Comparison of ENCODE assay signal across 8 mouse cellular contexts in the genomic region with DNA sequence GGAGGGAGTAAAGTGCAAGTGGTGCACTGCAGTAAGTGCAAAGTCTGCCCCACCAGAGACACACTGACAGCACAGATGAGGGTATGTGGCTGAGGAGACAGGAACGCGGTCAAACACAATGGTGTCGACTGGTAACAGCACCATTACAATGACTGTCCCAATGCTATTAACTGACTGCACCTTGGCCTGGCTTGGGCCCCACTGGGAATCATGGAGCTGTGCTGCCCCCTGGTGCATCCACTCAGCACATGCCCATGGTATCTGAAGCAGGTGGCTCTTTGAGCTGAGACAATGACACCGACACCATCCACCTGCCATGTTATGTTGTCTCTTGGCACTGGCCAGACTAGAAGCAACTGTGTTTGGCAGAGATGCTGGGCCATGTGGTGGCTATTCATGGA. TPM values are rescaled to one million over a fixed set of nuclear protein-coding genes. Genes with fewer than 3 reads are reported as not detected.
DNase-seq lines count a peak whose midpoint lies in the region; ATAC-seq lines count a peak whose summit lies in the region.

No protein-coding gene starts in this region.

- DNase-seq in left cerebral cortex, adult 18-20 months (ENCODE audit: low spot score in 2 of 2) = peak; percentile 76 to 77
- no peak for DNase-seq in left cerebral cortex, adult 11 months (ENCODE audit: low spot score)
- peak; percentile 79 for DNase-seq in gastrocnemius, postnatal 10 days
- DNase-seq in induced T-regulatory cell, adult 2 months (ENCODE audit: low read depth) = peak; percentile 51
- peak; percentile 65 to 73 for DNase-seq in left cerebral cortex, postnatal 14 days (ENCODE audit: low spot score in 2 of 2)
- DNase-seq in mesoderm, embryonic 11.5 days (ENCODE audit: low read depth, low spot score) = peak; percentile 62
- peak; percentile 75 for DNase-seq in right cerebral cortex, postnatal 4 days

- ATAC-seq in common myeloid progenitor, adult 5-6 weeks (replicated peaks; ENCODE audit: low read depth, poor library complexity, severe bottlenecking) = peak; percentile 92

- intact Hi-C loops in left cerebral cortex, postnatal 14 days (cut with DNase I) = loop anchor here (5.0 to 10.0 kb wide), 4 partner anchors 214 to 552 kb away; a partner anchor contains a TSS

RNA-seq across cellular contexts. Expression of a gene that starts 23.7 kb away (rescaled TPM):
- total RNA-seq in left cerebral cortex, adult 18-20 months (2021) = 10 to 100 TPM; 20.9 to 21.2 TPM
- total RNA-seq in common myeloid progenitor, adult 5-6 weeks (2017) = 62.6 and 89.9 TPM in 2 replicates
- total RNA-seq in gastrocnemius, postnatal 10 days (2021) = 10 to 100 TPM; 59.2 to 63.1 TPM
- total RNA-seq in left cerebral cortex, postnatal 14 days (2021) = 10 to 100 TPM; 19.1 to 19.3 TPM
